Mouse (Mus musculus) WW6 (cell line): ENCODE data around the gene 1700019N19Rik.

ENCODE experiments used
- DNase-seq: peaks from one replicate; pipeline ENCODE4 v3.0.0-alpha.2; 2013; ENCODE audit warnings: low read depth, low spot score

1700019N19Rik gene

DNA sequence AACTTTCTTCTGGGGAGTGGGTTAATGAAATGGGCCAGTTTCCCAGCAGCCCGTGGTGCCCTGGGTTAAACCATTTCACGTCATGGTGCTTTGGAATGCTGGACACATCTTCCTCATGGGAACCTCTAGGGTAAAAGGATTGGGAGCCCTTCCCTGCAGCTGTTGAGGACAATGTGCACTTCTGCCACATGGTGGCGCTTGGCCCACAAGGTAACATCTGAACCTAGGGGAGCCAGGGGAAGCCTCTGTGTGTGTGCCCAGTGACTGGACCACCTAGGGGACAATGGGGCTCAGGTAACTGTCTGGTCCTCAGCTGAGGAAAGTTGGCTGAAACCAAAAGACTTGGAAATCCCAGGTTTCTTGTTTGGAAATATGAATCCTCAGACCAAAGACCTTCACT is 12.1 kb upstream of the 1700019N19Rik start:
- peak; percentile 28 for DNase-seq

DNA sequence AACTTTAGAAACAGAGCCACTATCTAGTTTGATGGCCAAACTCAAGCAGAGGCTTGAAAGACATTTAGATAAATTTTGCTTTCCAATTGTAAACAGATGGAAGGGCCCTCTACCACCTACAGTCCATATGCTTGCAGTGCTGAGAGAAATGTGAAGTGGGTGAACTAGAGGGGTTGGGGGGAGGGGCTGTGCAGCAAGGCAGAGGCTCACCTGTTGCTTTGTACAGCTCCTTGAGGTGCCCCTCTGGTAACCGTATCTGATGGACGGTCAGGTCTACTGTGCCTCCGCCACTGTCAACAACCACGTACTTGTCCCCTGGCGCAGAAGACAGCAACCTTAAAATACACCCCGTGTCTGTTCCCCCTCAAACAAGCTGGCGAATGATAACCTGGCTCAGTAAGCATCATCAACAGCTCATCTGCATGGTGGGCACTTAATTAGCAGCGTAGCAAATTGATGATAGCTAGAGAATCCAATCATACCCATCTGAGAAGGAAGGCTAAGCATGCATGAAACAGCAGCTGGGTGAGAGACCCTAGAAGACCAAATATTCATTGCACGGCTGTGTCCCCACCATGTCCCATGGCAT is 11.0 kb upstream of the 1700019N19Rik start:
- DNase-seq = no peak

DNA sequence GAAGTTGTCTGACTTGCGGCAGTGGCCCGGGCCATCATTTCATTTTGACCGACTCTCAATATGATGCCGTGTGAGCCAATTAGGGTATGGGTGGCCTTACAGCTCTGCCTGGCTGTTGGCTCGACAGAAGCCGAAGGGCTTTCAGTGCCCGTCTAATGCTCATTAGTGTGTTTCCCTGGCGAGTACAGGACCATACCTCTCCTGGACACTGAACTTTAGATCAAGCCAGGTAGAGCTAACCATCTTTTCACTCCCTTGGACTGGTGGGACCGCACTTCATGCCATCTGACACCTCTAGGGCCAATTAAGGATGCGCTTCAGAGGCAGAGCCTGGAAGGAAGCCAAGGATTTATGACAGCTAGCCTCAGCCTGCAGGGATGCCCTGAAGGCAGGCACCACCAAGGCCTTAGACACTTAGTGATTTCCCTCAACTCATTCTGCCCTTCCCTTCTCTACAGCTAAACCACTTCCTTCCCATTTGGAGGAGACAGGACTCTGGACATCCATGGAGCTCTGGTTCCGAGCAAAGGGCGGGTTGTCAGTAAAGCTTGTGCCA is 931 bp upstream of the 1700019N19Rik start:
- DNase-seq = no peak

DNA sequence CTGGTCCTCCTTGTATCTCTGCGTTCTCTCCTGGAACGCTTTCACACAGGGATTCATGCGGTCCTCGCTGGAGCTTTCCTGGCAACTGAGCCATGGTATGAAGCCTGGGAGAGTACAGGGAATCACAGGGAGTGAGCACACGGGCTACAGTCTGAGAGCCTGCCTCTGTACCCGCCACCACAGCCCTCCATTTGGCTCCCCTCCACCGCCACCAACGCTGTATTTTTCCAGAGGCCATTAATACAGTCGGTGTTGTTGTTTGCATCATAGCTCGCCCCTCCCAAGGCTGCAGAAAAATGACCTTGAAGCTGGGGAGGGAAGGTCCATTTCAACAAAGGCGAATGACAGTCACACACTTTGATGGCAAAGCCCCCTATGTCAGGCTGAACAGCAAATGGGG is 5.1 kb downstream of the 1700019N19Rik start:
- no peak for DNase-seq

DNA sequence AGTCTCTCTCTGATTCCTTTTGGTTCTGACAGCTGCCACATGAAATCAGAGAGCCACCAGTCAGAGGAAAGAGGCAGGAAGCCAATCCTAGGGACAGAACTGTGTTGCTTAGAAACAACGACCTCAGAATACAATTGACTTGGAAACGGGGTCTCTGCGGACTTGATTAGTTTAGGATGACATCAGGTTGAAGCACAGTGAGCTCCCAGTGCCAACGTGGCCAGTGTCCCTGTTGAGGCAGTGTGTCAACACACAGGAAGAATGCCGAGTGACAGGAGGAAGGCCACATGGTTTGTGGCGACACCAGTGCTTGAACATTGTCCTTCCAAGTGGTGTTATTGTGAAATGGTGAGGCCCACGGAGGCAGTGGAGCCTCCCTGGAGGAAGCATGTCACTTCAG is 10.3 kb downstream of the 1700019N19Rik start:
- DNase-seq = no peak

DNA sequence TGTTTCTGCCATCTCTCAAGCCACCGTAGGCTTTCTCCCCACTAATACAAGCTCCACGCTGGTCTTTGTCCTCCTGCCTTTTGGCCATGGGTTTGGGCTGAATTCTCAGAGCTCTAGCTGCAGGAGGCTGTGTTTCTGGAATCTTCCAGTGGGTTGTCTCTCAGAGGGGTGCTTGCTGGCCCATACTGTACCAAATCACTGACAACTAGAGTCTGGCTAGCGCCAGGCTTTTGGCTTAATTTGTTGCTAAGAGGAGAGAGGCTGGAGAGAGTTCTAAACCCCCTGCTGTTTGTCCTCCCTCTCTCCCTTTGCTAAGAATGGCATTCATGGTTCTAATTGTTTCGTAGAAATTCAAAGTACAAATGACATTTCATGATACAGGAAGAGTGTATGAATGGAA is 12.7 kb downstream of the 1700019N19Rik start:
- DNase-seq = no peak

DNA sequence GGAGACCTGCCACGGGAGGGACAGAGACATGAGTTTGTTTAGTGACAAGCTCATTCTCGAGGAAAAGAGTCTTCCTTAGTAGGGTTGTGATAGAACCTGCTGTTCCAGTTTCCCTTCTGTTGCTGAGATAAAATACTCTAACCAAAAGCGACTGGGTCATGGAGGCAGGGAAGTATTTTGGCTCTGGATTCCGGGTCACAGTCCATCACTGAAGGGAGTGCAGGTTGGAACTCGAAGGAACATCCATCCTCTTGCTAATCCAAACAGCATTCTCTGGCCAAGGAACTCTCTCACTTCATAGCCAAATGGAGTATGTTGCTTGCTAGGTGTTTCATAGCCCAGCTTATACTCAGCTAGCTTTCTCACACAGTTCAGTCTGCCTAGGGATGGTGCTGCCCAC is 17.8 kb downstream of the 1700019N19Rik start:
- no peak for DNase-seq

DNA sequence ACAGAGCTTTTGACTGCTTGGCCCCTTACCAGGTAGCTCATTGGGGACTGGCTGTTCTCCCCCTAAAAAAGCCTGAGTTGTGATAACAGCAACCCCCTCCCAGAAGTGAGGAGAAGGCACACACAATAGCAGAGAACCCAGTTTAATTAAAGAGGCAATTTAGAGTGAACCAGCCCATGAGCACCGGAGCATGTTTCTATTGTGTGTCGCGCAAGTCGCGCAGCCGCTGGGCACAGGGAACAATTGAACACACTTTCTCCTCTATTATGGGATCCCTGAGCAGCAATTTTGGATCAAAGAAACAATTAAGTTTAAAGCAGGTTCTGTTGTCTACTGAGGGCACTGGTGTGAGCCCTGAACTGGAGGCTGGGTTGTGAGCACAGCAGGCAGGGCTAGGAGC is 26.9 kb downstream of the 1700019N19Rik start:
- no peak for DNase-seq

DNA sequence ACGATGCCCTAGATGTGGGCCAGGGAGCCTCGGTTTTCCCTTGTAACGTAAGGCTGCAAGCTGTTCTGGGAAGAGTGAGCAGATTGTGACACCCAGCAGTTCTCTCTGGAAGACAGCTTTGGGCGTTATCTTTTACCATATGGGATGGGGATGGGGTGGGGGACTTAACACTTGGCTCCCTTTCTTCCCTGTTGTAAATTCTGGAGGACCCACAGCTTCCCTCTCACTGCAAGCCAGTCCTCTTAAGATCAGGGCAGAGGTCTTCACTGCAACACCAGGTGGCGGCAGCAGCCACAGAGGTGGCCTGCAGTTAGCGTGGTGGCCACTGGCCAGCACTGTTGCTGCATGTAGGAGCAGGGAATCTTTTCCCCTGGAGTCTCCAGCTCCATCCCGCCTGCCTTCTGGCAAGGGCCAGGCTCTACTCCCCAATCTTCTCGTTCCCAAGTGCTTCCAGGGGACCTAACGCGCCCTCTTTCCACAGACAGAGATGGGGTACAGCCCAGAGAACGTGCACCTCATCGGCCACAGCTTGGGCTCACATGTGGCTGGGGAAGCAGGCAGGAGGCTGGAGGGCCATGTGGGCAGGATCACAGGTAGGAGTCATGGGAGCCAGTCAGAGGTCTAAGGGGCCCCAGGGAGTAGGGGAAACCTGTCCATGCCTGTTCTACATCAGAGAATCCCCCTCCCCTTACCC is 31.3 kb downstream of the 1700019N19Rik start:
- no peak for DNase-seq

DNA sequence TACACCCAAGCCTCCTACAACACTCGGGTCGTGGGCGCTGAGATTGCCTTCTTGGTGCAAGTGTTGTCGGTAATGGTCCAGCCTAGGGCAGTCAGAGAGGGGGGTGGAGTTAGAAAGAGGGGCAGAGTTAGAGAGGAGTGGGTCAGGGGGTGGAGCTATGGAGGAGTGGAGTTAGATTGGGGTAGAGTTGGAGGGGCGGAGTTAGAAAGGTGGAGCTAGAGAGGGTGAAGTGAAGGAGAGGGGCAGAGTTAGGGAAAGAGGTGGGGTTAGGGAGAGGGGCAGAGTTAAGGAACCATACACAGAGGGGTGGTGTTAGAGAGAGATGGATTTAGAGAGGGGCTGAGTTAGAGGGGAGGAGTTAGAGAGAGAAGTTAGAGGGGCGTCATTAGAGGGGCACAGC is 31.9 kb downstream of the 1700019N19Rik start:
- peak; percentile 45 for DNase-seq

DNA sequence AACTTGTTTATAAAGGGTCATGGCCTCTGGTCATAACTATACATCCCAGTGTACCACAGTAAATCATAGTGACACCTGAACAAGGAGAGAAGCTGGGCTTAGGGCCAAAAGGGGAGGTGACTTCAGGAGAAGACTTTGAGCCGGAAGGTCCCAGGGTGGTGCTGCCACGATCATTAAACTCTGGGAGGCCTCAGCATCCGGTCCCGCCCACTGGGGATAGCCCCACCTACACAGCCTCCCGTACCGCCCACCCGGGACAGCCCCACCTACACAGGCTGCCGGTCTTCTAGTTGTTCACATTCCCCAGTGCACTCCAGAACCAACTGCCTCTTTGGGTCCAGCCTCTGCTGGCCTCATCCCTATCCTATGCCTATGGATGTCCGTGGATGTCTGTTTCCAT is 34.8 kb downstream of the 1700019N19Rik start, which contains the start of gene Pnliprp2:
Gene Pnliprp2 (plus strand): TSS at position 297 of the 400 bp plus-strand sequence.
- no peak for DNase-seq

DNA sequence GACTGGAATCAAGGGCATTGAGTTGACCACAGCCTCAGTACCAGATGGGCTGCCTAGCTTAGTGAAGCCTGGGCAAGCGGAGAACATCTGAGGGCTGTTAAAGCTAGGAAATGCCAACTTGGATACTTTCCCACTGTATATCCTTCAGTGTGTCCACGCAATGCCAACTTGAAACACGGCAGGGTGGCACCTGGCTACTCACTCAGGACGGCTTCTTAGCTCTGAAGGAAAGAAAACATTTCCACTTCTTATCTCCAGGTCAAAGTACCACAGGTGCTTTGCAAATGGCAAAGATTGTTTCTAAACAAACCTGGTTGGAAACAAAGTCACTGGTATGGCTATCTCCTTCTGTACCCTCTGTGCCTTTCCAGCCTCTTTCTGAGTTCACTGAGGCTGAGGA is 35.4 kb downstream of the 1700019N19Rik start:
- DNase-seq = no peak

DNA sequence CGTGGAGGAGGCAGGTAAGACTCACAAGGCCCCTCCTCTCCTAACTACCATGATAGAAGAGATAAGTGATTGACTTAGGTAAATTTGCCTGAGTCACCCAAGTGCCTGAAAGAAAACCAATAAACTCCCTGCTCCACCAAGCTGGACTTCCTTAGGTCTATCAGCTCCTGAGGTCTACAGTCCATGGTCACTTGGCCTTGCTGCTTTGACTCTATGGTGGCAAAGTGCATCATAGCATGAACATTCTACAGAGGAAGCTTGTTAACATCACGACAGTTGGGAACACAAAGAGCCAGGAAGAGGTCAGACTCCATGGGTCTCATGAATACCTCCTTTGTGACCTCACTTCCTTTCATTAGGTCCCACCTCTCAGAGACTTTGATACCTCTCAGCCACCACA is 42.8 kb downstream of the 1700019N19Rik start:
- DNase-seq = no peak

DNA sequence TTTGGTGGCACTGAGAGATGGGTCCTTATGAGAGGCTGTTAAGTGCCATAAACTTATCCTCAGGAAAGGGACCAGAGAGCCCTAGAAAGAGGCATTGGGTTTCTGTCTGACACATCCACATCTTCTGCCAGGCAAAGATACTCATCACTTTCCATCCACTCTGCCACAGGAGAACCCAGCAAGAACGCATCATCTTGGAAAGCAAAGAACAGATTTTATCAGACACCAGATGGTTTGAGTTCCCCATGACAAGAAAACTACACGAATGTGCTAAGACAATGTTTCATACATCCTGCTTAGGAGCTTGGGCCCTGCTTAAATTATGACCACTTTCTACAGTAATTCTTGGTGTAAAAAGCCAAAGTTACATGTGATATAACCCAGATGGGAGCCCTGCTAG is 43.4 kb downstream of the 1700019N19Rik start:
- no peak for DNase-seq

DNA sequence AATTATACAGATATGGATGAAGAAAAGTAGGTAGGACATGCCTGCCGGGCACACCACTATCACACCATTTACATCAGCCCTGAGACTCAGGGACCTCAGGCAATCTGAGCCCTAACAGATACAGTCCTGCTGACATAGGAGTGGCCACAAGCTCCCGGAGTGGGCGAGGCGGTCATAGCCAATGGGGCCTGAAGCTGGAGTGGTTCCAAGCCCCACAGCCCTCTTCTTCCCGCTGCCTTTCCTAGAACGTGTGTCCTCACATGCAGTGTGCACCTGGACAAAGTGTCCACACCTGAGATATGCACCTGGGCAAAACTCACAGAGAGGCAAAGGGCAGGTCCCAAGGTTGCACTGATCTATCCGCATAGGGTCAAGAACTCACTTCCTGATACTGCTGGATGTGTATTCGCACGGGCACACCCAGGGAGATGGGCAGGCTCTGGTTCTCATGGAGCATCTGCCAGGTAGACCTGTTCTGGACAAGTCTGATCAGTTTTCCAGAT is 46.7 kb downstream of the 1700019N19Rik start:
- DNase-seq = no peak

DNA sequence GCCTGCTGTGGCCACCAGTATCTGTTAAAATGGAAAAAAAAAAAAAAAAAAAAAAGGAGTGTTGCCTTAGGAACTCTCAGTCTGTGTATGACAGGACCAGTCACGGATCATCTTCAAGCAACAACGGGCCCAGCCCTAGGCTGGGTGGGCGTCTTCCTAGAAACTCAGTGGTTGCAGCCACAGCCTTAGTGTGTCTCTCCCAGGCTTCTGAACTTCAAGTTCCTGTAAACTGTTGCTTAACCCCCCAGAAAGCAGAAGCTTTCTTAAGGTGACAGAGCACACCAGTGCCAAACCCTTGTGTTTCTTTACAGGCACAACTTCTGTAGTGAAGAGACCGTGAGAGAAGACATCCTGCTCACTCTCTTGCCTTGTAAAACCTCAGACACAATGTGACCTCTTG is 50.5 kb downstream of the 1700019N19Rik start:
- no peak for DNase-seq

DNA sequence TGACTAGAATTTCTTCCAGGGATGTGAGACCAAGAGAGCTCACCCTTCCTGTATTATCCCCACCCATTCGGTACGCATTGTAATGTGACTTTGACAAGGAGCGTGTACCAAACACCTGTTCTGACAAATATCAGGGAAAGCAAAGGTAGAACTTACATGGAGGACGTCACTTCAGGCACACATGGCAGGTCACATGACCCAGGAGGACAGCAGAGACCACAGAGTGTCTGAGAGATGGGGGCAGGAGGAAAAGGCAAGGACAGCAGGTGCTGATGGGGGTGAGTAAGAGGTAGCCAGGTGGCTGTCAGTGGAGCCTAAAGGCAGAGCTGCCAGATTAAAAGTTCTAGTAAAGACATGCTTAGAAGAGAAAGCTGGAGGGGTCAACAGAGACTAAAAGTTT is 51.5 kb downstream of the 1700019N19Rik start:
- DNase-seq = no peak

DNA sequence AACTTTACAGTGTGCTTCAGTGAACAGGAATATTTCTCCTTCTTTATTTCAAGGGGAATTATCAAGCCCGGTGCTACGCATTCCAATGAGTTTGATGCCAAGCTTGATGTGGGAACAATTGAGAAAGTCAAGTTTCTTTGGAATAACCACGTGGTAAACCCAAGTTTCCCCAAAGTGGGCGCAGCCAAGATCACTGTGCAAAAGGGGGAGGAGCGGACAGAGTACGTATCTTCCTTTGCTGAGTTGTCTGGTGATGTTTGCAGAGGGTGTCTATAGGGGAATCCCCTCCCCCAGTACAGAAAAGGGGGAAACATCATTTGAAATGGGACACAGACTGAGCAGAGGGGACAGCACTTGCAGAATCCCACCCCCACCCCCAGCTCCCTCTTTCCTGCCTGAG is 53.2 kb downstream of the 1700019N19Rik start:
- no peak for DNase-seq

DNA sequence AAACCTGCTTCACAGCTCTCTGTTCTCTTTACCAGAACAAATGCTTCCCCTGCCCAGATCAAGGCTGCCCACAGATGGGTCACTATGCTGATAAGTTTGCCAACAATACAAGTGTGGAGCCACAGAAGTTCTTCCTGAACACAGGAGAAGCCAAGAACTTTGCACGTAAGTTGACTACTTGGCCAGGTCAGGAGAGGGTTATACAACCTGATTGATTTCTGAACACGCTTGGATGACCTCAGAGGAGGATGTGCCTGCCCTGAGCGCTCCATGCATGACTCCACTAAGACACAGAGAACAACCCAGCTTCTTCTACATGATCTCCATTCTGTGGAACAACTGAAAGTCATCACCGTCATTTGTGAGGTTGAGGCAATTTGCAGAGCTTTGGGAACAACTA is 56.1 kb downstream of the 1700019N19Rik start:
- no peak for DNase-seq
